Mouse (Mus musculus) heart, postnatal 14 days (tissue): Measurements from ENCODE around the gene Cd81. TPM values are rescaled to one million over a fixed set of nuclear protein-coding genes. Genes with fewer than 3 reads are reported as not detected.

Experiments used
- DNase-seq, 2 experiments: peaks; one replicate each; pipeline ENCODE4 v3.0.0; 2021 to 2022
- intact Hi-C: fragments of 180-260 bp; cut with DNase I; formaldehyde crosslinking; loops from one replicate; pipeline ENCODE4 v1.15.1; 2025
- total RNA-seq, 2 experiments: library from RNA; stranded (reverse); gene quantifications; 2 replicates each; pipeline ENCODE4 v1.2.3; 2021

The Cd81 gene
- total RNA-seq, 2 experiments from 2014 or later = 505 to 506 TPM

DNA sequence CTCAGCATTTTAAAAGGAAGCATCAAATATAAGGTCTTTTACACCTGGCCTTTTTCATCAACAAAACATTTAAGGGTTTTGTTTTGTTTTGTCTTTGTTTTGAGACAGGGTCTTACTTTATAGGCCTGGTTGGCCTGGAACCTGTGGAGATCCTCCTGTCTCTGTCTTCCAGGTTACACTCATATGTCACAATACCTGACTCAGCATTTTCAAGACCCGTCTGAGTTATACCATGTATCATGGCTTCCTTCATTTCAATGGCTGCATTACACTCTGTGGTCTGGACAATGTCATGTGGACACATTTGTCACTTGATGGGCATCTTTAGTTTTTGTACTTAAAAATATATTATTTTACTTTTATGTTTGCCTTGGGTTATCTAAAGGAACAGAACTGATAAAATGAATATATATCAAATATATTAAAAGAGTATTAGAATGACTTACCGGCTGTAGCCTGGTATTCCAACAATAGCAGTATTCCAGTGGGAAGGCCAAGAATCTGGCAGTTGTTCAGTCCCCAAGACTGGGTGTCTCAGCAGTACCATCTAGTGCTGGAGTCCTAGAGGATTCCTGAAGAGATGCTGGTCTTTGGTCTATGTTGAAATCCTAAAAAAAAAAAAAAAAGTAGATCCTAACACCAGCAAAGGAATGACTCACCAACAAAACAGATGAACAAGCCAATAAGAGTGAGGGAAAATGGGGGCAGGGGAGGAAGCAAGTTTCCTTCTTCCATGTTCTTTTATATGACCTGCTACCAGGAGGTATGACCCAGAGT lies 8.3 kb upstream of the Cd81 start:
- no peak for DNase-seq
- intact Hi-C loops = no loop called here

DNA sequence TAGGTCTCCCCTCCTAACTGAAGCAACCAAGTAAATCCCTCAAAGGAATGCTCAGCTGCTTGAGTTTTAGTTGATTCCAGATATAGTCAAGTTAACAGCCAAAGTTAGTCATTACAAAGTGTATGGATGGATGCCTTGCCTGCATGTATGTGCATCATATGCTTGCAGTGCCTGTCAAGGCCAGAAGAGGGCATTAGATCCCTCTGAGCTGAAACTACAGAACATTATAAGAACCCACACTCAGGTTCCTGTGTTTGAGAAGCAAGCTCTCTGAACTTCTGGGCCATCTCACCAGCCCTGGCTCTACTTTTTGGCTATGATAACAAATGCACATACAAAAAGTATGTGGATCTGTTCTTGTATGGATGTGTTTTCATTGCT lies 7.7 kb upstream of the Cd81 start:
- intact Hi-C loops = no loop called here
- DNase-seq = no peak

DNA sequence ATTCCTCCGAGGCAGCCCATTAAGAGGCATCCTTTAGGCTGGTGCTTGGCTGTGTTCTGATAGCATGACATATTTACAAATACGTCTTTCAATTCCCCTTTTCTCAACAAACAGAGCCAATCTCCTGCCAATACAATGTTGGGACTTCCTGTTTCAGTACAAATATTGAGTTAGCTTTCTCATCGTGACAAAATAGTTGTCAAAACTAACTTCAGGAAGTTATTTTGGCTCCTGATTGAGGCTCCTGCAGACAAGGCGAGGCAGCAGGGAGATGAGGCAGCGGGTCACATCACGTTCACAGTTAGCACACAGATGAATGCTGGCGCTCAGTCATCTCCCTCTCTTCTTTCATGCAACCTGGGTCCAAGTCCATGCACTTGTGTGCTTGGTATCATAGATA lies 6.2 kb upstream of the Cd81 start:
- intact Hi-C loops = no loop called here
- no peak for DNase-seq

- intact Hi-C loops = no loop called here
- no peak for DNase-seq
Observed at GRCm38 (mm10) chr7:143049331-143049730, 3.2 kb upstream of the Cd81 start.

GRCm38 (mm10) chr7:143049841-143050816 lies 2.4 kb upstream of the Cd81 start:
- peak; percentile 56 to 70 for DNase-seq
- intact Hi-C loops = no loop called here

- intact Hi-C loops = no loop called here
- DNase-seq = no peak
Observed at GRCm38 (mm10) chr7:143051316-143051715, 1.2 kb upstream of the Cd81 start.

- DNase-seq = peak; percentile 82
- intact Hi-C loops = loop anchor here (1.0 kb wide), 1 partner anchor 45 kb away; no protein-coding TSS in a partner anchor
Observed at GRCm38 (mm10) chr7:143053008-143053899, 715 bp downstream of the Cd81 start.

GRCm38 (mm10) chr7:143053961-143054611 lies 1.5 kb downstream of the Cd81 start:
- no peak for DNase-seq
- intact Hi-C loops = loop anchor here (1.0 kb wide), 1 partner anchor 46 kb away; no protein-coding TSS in a partner anchor

GRCm38 (mm10) chr7:143054612-143054965 lies 2.0 kb downstream of the Cd81 start:
- intact Hi-C loops = no loop called here
- no peak for DNase-seq

GRCm38 (mm10) chr7:143055001-143055400 lies 2.5 kb downstream of the Cd81 start:
- intact Hi-C loops = no loop called here

GRCm38 (mm10) chr7:143055499-143056186 lies 3.1 kb downstream of the Cd81 start:
- no peak for DNase-seq
- intact Hi-C loops = no loop called here

More at GRCm38 (mm10) chr7:143055001-143055400, 2.5 kb downstream of the Cd81 start:
- DNase-seq = no peak

DNA sequence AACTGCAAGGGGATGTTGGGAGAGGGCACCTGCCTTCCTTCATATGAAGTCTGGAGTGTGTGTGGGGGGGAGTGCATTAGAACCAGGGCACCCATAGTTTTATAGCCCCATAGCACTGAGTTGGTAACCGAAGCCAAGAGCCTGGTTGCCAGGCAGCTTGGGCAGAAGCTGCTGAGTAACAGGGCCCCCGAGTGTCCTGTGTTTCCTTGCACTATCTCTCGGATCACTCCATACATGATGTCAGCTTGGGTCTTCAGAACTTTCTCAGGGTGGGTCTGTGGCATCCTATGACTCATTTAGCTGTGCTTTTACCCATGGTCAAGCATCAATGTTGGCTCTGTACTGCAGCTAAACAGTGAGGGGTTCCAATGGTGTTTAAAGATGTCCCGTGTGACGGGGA lies 4.5 kb downstream of the Cd81 start:
- no peak for DNase-seq
- intact Hi-C loops = no loop called here

GRCm38 (mm10) chr7:143057667-143058220 lies 5.2 kb downstream of the Cd81 start:
- no peak for DNase-seq
- intact Hi-C loops = no loop called here

- intact Hi-C loops = no loop called here
- peak in 1 of 2 experiments; percentile 50 for DNase-seq
Observed at GRCm38 (mm10) chr7:143058221-143058697, 5.7 kb downstream of the Cd81 start.

- peak; percentile 64 to 70 for DNase-seq
- intact Hi-C loops = no loop called here
Observed at GRCm38 (mm10) chr7:143059202-143059870, 6.8 kb downstream of the Cd81 start.

GRCm38 (mm10) chr7:143062704-143063103 lies 10.2 kb downstream of the Cd81 start:
- intact Hi-C loops = no loop called here
- DNase-seq = no peak

DNA sequence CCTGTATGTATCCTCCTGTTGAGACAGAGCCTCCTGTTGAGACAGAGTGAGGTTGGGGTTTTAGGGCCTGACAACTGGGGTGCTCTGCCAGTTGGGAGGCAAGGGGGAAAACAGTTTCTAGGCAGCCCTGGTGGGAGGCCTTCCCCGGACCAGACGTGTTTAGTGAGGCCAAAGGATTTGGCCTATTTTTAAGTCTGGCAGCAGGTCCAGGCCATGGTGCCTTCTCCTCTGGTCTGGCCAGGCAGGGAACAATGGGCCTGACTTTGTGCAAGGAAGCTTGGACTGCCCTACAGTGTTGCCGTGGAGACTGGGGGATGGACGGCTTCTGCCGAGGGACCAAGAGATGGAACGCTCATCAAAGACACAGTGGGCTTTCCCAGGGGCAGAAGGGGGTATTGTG lies 11.7 kb downstream of the Cd81 start:
- no peak for DNase-seq
- intact Hi-C loops = no loop called here

DNA sequence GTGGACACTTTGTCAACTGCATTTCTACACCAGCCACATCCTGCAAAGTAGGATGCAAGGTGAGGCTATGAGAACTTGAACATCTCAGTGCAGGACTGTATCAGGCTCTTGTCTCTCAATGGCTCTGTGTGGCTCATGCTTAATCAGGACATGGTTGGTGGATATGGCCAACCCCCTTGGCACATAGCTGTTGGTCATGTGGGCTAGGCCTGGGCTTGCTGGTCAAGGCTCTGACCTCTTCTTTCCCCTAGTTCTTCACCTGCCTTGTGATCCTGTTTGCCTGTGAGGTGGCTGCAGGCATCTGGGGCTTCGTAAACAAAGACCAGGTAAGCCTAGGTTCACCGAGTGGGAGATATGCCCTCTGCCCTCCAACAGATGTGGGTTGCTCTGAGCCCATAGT lies 13.2 kb downstream of the Cd81 start:
- intact Hi-C loops = no loop called here

More for the DNA sequence above, 13.2 kb downstream of the Cd81 start:
- no peak for DNase-seq
